Mouse (Mus musculus): ENCODE data around the gene Imp4.

Imp4 gene

GRCm38 (mm10) chr1:34462766-34463165 is 23.1 kb downstream of the Imp4 start:
- peak; percentile 69 to 81 for DNase-seq

- DNase-seq: peak in 1 of 2 experiments; percentile 42
Measured at GRCm38 (mm10) chr1:34464310-34464817, 24.7 kb downstream of the Imp4 start.

- DNase-seq: no peak
Measured at GRCm38 (mm10) chr1:34465445-34465844, 25.8 kb downstream of the Imp4 start.

GRCm38 (mm10) chr1:34468051-34468450 is 28.4 kb downstream of the Imp4 start:
- DNase-seq: no peak

GRCm38 (mm10) chr1:34468500-34468899 is 28.8 kb downstream of the Imp4 start:
- no peak for DNase-seq

- DNase-seq: no peak
Measured at GRCm38 (mm10) chr1:34469801-34470200, 30.1 kb downstream of the Imp4 start.

- peak; percentile 77 to 82 for DNase-seq
Measured at GRCm38 (mm10) chr1:34472427-34473300, 33.0 kb downstream of the Imp4 start.

GRCm38 (mm10) chr1:34478891-34479655 is 39.4 kb downstream of the Imp4 start:
- DNase-seq: peak in 1 of 2 experiments; percentile 37

- DNase-seq: peak in 1 of 2 experiments; percentile 30
Measured at GRCm38 (mm10) chr1:34480801-34481200, 41.1 kb downstream of the Imp4 start.

- DNase-seq: no peak
Measured at GRCm38 (mm10) chr1:34481920-34482669, 42.4 kb downstream of the Imp4 start.

GRCm38 (mm10) chr1:34484470-34484869 is 44.8 kb downstream of the Imp4 start:
- DNase-seq: no peak

- peak; percentile 53 to 69 for DNase-seq
Measured at GRCm38 (mm10) chr1:34485461-34486188, 46.0 kb downstream of the Imp4 start.

- no peak for DNase-seq
Measured at GRCm38 (mm10) chr1:34487383-34487782, 47.7 kb downstream of the Imp4 start.

- DNase-seq: no peak
Measured at GRCm38 (mm10) chr1:34489852-34490541, 50.3 kb downstream of the Imp4 start.

GRCm38 (mm10) chr1:34491480-34491879 is 51.8 kb downstream of the Imp4 start:
- DNase-seq: no peak

Measured in spleen, adult 18-20 months (tissue).